Mouse (Mus musculus): Measurements from ENCODE around the gene Utp14b.

Gene Utp14b

DNA sequence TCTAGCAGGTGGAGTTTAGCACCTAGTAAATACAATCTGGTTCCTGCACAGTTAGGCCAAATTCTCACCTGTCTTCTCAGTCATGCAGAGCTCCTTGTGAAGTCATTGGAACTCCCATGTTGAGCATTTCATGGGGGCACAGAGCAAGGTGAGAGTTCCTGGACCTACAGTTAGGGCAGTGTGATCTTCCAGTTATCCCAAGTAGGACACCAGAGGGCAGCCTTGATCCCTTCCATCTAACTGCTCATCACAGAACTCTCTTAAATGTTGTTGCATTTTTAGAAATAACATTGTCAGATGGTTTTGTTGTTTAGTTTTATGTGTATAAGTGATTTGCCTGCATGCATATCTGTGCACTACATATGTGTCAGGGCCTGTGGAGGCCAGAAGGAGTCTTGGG, 29.0 kb downstream of the Utp14b start:
- no peak for DNase-seq (ENCODE audit: low spot score in 2 of 2)

DNA sequence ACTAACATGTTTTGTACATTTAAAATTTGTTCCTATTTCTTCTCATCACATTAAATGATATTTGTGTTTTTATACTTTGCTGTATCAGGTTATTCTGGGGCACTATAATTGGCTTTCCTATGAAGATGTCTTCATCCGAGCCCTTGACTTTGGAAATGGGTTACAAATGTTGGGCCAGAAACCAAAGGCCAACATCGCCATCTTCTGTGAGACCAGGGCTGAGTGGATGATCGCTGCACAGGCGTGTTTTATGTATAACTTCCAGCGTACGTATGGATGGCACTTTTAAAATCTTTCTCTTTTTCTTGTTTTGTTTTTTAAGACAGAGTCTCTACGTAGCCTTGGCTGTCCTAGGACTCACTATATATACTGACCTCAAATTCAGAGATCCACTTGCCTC, 30.3 kb downstream of the Utp14b start:
- DNase-seq (ENCODE audit: low spot score in 2 of 2): no peak

DNA sequence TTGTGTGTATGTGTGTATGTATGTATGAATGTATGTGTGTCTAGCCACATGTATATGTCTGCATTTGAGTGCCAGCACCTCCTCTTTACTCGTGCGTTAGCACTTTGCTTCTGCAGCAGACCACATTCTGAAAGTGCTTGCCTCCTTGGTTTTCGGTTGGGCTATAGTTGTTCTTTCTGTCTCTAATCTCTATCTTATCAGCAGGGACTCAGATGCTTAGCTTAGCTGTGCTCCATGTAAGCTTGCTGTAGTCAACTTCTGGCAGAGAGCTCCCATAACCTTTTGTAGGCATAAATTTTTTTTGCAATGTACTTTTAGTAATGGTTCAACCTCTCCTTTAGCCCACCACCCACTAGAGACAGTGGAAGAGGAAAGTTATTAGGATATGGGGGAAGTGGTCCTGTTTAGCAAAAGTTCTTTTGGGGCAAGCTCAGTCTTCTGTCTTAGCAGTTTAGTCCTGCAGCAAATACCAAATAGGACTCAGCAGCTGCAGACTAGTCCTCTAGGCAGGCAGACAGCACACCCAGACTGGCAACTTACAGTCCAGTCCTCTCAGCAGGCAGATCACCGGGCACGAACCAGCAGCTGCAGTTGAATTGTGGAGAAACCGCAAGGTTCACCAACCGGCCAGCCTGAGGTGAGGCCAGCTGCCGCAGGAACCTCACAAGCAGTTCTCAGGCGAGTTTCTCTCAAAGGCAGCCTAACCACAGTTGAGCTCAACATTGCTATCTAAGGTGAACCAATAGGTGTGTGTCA, 36.8 kb downstream of the Utp14b start:
- DNase-seq (ENCODE audit: low spot score in 2 of 2): no peak

DNA sequence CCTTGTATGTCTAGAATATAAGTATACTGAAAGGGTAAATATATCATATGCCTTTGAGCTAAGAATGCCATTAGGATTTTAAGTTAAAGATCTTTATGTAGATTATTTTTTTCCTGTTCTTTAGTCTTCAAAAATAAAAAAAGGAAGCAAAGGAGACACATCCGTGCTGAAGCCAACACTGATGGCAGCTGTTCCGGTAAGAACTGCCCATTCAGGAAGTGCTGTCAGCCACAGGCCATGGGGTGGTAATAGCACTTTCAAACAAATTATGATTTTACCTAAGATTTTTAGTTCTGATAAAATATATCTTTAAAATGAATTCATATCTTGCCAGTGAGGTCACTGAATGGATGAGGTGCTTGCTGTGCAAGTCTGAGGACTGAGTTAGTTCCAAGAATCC, 38.5 kb downstream of the Utp14b start:
- DNase-seq (ENCODE audit: low spot score in 2 of 2): no peak

GRCm38 (mm10) chr1:78696903-78697302, 39.1 kb downstream of the Utp14b start:
- DNase-seq (ENCODE audit: low spot score in 2 of 2): no peak

DNA sequence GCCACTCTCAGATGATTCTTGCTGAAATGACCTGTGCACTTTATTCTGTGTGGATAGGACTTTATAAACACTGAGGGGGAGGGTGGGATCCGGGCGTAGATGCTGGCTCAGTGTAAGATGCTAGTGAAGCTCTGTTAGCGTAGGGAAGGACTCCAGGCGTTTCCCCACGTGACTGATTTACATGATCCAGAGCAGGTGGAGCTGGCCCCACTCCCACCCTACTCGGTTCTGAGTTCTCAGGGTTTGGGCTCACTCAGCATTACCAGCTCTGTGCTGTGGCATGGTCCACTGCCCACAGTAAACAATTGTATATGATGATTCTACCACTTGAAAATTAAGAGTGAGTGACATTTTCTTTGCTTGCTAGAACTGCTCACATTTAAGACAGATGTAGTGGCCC, 40.3 kb downstream of the Utp14b start:
- no peak for DNase-seq (ENCODE audit: low spot score in 2 of 2)

DNA sequence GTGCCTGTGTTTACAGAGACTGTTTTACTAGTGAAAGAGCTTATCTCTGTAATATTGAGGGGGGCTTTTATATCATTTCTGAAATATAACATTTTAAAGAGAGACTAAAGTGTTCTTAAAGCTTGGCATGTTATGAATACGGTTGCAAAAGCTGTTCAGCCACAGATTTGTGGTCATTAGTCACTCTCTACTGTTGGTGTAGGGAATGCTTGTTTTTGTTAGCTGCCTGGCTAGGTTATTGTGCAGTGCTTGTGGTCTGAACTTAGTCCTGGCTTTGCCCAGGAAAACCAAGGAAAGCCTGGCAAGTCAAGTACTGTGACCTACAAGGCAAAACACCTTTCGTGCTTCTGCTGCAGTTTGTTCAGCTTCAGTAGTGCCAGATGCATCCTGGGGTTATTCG, 43.9 kb downstream of the Utp14b start:
- DNase-seq (ENCODE audit: low spot score in 2 of 2): no peak

- no peak for DNase-seq (ENCODE audit: low spot score in 2 of 2)
Observed at GRCm38 (mm10) chr1:78702282-78702963, 44.6 kb downstream of the Utp14b start.

DNA sequence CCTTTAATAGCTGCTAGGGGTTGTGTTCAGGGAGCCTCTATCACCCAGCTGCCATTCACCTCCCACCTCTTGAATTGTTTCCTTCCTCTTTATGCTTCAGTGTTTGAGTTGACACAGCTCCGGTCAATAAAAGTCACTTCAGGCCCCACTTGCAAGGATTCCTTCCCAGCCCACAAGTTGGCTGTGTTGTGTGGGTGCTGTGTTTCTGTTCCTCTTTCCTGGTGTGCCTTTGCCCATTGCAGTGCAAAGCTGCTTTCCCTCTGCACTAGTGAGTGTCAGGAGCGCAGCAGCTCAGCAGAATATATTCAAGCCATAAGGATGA, 45.1 kb downstream of the Utp14b start:
- no peak for DNase-seq (ENCODE audit: low spot score in 2 of 2)

DNA sequence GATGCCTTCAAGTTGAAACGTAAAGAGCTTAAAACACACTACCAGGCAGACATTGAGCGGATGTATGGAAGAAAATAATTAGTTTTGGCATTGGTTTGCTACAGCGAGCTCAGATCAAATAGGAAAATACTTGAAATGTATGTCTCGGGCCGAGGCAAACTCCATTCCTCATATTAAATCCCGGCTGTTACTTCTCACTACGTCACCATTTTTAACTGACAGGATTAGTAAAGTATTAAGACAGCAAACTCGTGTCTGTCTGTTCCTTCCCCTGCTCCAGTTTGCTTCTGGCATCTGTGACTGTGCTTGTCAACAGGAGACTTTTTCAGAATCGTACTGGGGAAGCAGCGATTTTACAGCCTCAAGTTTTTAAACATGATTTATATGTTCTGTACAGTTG, 48.5 kb downstream of the Utp14b start:
- no peak for DNase-seq (ENCODE audit: low spot score in 2 of 2)

DNA sequence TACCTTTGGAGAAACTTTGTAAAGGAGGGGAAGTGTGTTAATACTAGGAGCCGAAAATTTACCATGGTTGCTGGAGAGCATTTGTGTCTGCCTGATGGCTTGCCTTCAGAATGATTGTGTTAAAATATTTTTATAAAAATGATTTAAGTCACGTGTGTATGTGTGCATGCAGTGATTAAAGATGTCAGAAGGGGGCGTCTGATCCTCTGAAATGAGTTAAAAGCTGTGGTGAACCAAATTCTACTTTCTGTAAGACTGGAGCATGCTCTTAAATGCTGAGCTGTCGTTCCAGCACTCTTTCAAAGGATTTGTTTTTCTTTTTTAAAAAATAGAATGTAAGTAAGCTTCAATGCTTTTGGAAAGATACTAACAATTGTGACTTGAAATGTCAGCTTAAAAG, 49.4 kb downstream of the Utp14b start:
- DNase-seq (ENCODE audit: low spot score in 2 of 2): no peak

- DNase-seq (ENCODE audit: low spot score in 2 of 2): no peak
Observed at GRCm38 (mm10) chr1:78710026-78710425, 52.2 kb downstream of the Utp14b start.

DNA sequence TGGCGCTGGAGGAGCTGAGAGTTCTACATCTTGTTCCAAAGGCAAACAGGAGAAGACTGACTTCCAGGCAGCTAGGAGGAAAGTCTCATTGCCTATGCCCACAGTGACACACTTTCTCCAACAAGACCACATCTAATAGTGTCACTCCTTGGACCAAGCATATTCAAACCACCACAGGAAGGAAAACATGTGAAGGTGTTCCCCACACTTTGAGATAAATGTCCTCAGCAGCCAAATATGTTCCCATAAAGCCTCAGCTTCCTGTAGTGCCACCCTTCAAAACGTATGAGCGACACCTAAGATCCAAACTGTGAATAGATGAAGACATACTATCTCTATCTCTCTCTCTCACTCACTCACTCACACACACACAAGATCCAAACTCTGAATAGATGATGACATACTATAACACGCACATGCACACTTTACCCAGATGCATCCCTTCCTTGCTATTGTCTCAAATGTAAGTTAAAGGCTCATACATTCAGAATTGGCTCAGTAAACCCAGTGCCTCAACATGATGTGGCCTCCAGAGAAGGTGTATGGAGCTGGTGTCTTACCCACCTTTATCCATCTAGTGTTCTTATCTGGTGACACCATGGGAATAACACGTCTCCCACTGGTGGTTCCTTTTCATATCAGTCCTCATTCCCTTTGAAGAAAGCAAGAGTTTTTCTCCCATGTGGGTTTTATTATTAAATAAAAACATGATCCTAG, 52.9 kb downstream of the Utp14b start:
- no peak for DNase-seq (ENCODE audit: low spot score in 2 of 2)

Data from spleen, postnatal 14 days (tissue).